Mouse (Mus musculus): Measurements from ENCODE around the gene Fhl1. TPM values are rescaled to one million over a fixed set of nuclear protein-coding genes. Genes with fewer than 3 reads are reported as not detected.
A peak's percentile ranks its signal among the peaks of the same experiment; 100 is the strongest.

Gene Fhl1
- total RNA-seq (2021) = 10 to 100 TPM; 72.9 to 95.9 TPM

DNA sequence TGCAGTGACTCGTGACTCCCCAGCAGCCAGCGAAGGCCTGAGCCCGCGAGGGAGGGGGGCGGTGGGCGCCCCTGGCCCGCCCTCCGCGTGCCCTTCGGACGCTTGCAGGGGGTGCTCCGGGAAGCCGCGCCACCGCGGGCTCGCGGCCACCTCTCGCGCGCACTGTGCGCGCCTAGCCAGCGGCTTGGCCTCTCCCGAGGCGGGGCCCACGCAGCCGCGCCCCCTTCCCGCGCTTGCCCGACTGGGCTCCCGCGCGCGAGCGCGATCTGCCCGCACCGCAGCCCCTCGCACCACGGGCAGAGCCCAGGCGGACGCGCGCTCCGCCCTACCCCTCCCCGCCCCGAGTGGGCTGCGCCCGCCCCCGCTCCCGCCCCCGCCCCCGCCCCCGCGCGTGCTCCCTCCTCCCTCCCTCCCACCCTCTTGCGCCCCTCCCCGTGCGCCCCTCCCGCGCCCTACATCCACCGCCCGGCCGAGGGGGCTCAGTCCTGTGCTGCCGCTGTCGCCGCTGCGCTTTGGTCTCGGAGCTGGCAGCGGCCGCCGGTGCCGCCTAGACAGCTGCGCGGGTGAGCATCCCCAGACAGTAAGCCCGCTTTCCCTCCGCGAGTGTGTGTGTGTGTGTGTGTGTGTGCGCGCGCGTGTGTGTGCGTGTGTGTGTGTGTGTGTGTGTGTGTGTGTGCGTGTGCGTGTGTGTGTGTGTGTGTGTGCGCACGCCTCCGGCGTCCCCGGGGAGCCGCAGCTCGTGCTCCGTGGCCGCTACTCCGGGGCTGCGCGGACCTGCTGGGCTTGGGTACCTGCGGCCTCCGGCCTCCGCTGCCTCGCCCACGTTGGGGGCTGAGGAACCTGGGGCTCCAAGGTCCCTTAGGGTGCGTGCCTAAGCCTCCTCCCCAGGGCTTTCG, at the start of gene Fhl1:
Gene Fhl1, plus strand, starts transcription at position 482 of the 896 bp plus-strand sequence.
- DNase-seq (ENCODE audit: extremely low spot score in 1 of 2, low spot score in 1 of 2) = peak; percentile 19 to 21

DNA sequence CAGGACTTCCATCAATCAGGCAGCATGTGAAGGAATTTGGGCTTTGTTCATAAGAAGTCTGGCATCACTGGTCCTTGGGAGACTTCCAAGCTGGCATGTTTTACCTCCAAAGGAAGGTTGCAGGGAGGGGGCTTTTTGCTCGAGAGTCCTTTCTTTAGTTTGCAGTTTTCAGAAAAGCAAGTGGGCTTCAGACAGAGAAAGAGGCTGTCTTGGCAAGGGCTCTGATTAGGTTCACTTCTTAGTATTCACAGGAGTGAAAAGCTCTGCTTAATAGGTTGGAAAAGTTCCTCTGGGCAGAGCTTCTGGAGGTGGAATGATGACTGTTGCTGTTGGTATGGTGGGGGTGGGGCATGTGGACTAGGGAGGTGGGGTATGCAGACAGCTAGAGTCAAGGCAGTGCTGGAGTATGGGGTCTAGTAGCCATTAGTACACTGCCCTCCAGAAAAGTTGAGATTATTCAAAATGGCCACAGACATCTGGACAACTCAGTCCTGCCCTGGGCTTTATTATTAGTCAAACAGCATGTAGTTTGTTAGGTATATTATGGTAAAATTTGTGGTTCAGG, 49.3 kb upstream of the Fhl1 start:
- DNase-seq (ENCODE audit: extremely low spot score in 1 of 2, low spot score in 1 of 2) = no peak

DNA sequence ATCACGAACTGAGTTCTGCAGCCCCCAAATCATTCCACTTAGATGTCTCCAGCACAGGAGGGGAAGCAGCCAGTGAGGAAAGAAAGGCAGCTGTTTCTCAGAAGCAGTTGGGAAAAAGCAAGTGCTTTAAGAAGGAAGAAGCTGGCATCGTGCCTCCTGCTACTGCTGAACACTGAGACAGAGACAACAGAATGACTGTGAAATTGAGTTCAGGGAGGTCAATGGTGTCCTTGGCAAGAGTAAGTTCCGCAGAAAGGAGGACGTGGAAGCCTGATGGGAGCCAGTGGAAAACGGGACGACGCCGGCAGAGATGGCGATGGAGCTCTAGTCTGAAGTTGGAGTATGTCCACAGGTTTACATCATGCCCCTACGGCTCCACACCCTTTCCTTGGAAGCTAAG, 48.1 kb upstream of the Fhl1 start:
- peak in 1 of 2 experiments; percentile 6 for DNase-seq (ENCODE audit: extremely low spot score in 1 of 2, low spot score in 1 of 2)

DNA sequence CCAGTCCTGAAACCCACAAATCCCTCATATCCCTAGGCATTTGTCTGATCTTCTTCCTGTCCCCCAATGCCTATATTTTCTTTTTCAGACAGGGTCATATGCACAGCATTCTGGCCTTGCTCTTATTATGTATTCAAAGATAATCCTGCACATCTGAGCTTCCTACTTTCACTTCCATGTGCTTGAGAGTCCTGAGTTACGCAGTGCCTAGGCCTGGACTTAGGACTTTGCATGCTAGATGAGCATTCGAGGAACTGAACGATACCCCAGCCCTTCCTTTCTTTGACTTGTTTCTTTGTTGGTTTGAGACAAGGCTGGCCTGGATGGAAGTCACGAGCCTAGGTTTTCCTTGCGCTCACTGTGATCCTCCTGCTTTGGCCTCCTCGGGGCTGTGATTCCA, 39.0 kb upstream of the Fhl1 start:
- no peak for DNase-seq (ENCODE audit: extremely low spot score in 1 of 2, low spot score in 1 of 2)

DNA sequence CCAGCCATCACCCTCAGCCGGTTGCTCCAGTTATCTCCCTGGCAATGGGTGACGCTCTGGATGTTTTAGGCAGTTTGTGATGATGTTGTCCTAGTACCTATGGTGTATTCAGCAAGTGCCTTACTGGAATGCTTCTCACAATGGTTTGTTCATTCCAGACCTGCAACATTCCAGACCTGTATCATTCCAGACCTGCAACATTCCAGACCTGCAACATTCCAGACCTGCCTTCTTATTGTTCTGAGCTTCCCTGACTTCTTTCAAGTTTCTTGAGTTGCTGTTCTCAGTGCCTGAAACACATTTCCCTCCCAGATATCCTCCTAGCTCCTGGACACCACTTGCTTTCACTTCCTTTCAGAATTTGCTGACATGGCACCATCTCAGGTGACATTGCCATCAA, 37.0 kb upstream of the Fhl1 start:
- no peak for DNase-seq (ENCODE audit: extremely low spot score in 1 of 2, low spot score in 1 of 2)

DNA sequence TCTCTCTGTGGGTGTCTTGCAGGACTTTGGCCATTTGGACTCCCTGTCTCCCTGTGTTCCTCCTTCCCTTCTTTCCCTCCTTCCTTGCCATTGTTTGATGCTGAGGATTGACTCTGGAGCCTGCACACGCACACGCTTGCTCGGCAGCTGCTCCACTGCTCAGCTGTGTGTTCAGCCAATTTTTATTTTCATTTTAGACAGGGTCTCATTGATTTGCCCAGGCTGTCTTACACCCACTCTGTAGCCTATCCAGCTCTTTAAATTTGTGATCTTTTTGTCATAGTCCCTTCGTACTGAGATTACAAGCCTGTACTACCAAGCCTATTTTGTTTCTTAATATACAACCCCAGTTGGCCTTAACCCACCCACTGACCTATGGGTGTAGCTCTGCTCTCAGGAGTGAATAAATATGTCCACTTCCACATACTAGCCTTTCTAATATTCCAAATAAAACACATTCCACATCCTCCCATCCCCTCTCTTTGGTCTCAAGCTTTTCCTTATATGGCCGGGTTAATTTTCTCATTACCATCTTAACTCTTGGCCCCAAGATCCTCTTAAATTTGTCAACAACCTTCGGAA, 34.3 kb upstream of the Fhl1 start:
- no peak for DNase-seq (ENCODE audit: extremely low spot score in 1 of 2, low spot score in 1 of 2)

DNA sequence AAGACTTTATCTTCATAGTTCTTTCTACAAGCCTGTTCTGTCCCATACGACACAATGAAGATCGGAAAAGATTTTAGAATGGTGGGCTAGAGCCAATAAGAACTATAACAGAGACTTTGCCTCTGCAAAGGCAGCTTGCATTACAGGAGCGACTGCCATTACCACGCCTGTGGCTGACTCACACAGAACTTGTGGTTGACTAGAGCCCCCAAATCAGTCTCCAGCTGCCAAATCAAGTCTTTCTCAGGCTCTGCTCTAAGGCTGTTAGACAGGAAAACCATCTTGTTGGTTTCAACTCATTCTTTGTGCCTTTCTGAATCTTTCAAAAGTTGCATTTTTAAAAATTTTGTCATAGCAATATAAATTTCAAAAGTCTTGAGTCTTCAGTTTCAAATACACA, 33.7 kb upstream of the Fhl1 start:
- no peak for DNase-seq (ENCODE audit: extremely low spot score in 1 of 2, low spot score in 1 of 2)

DNA sequence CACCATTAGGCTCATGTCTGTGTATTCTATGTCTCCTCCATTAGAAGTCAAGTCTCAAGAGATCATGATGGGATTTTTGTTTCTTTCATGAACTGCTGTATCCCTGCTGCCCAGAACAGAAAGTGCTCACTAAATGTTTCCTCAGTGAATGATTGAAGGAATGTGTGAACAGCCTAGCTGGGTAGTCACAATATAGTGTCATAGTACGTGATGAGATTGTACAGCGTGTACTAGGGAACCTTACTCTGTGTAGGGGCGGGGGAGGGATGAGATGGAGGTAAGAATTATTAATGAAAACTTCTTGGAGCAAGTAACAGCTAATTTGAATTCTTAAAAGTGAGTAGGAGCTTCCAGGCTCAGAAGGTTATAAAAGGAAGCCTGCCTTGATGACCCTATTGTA, 30.3 kb upstream of the Fhl1 start:
- DNase-seq (ENCODE audit: extremely low spot score in 1 of 2, low spot score in 1 of 2) = no peak

DNA sequence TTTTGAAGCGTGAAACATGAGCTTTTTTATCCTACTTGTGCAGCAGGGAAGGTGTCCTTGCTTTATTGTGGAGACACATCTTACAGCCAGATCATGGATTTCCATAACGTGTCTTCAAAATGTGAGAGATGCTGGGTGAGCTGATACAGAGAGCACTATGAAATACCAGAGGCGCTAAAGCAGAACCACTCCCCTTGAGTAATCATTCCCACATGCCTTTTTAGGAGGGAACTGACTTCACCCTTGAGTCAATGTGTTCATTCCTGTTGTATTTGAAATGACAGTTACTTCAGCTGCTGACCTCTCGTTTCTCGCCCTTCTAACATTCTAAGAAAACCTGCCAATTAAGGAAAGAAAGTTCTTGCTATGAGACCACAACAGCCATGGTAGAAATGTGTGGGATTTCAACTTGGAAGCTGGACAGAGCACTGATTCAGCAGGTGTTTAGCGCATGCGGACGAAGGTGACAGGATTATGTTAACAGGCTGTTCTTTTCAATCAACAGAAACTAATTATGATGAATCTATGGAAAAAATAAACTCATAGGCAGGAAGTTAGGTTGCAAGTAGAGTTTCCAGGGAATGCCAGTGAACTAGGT, 27.5 kb upstream of the Fhl1 start:
- no peak for DNase-seq (ENCODE audit: extremely low spot score in 1 of 2, low spot score in 1 of 2)

DNA sequence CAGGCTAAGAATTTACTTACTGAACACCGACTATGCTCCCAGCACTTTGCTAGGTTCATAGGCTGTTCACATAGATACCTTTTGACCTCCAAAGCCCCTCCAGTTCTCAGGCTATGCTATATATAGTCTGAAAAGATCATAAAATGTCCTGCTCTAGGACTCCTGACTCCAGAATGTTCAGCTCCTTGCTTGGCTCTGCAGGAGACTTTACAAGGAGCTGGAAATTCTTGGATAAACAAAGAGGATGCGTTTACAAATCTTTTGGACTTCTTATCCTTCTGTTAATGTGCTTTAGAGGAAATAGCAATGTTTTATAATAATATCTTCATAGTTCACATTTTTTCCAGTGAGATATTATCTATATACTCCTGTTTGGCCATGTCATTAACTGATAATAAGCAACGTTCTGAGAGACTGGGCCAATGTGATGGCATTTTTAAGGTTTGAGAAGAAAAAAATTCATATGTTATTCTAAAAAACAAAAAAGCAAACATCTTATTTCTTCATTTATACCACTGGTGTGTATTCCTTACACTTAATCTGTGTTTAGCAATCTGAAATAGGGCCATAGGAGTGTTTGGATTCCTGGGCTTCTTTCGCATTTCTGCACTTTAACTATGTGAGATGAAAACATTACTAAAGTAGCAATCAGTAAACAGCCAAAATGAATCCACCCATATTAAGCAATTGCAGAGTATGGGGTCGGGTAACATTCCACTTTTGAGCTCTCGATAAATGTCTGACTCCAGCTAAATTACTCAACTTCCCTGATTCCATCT, 22.8 kb upstream of the Fhl1 start:
- no peak for DNase-seq (ENCODE audit: extremely low spot score in 1 of 2, low spot score in 1 of 2)

DNA sequence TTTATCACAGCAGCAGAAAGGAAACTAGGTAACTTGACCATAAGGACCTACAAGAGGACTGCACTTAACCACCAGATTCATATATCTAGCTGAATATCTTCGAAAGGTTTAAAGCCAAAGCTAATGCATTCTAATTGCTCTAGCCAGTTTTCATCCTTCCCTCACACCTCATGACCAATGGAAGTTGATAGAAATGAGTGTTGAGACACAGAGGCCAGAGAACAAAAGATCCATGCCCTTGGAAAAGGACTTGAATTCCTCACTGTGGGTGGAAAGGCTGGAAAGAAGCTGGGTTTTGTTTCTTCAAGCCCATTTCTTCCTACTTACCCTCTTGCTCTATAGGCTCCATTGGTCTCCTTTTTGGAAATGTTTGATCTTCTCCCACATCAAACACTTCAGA, 21.1 kb upstream of the Fhl1 start:
- no peak for DNase-seq (ENCODE audit: extremely low spot score in 1 of 2, low spot score in 1 of 2)

DNA sequence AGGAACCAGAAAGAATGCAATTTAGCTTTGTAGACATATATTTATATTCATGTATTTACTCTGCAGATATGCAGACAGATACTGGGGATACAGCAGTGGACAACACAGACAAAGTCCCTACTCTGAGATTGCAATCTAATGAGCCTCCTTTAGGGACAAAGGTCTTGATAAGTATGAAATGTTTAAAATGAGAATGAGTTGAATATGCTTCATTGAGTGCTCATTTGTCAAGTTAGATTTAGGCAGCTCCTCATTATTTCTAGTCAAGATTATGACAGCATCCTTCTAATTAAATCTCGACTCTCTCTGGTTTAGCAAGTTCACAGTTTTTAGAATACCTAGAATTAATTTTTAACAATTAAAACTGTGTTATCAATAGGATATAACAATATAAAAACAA, 18.9 kb upstream of the Fhl1 start:
- DNase-seq (ENCODE audit: extremely low spot score in 1 of 2, low spot score in 1 of 2) = no peak

DNA sequence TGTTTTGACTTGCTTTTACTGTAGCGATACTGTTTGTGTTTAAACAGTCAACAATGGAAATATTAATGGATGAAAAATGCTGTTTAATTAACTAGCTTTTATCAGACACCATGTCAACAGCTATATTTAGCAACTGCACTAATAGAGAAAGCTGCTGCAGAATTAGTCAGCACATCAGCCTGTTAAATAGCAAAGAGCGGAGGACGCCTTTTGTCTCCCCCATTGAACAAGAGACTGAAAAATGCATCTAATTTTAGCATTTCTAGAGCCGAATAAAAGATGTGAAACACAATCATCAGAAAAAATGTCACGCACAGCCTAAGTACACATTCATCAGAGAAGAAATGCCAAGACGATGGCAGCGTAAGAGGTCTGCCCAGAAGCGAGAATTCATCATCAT, 9.0 kb upstream of the Fhl1 start:
- no peak for DNase-seq (ENCODE audit: extremely low spot score in 1 of 2, low spot score in 1 of 2)

DNA sequence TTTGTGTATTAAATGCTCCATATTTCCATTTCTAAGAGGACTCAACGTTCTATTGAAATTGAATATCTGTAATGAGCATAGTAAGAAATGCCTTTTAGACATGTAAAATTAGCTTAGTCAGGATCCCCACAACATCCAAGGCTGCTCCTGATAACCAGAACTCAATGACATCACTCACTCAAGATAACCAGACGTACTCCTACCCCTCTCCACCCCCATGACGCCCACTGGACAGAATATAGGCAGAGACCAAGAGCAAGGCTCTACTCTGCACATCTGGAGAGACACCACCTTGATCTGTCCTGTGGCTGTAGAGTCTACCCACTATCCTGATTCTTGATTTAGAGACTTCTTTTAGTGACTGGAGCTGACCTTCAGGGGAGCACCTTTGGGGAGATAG, 3.1 kb upstream of the Fhl1 start:
- no peak for DNase-seq (ENCODE audit: extremely low spot score in 1 of 2, low spot score in 1 of 2)

DNA sequence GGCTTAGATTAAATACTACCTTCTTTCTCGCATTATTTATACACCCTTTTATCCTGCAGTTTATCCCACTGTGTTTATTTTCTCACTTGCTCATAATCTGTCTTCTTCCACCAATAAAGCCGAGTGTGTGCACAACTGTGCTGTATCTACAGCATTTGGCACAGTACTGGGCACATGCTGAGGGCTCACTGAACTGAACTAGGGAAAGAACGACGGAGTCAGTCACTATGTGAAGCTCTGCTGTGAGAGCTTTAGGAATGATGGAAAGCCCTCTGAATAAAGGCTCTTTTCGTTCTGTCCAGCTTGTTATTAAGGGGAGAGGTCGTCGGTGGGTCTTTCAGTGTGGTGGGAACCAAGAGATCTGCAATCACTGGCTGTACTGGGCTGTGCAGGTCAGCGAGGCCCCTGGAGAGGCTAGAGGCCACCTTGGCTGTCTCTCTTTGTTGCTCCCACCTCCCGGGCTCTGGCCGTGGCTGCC, 720 bp upstream of the Fhl1 start:
- no peak for DNase-seq (ENCODE audit: extremely low spot score in 1 of 2, low spot score in 1 of 2)

DNA sequence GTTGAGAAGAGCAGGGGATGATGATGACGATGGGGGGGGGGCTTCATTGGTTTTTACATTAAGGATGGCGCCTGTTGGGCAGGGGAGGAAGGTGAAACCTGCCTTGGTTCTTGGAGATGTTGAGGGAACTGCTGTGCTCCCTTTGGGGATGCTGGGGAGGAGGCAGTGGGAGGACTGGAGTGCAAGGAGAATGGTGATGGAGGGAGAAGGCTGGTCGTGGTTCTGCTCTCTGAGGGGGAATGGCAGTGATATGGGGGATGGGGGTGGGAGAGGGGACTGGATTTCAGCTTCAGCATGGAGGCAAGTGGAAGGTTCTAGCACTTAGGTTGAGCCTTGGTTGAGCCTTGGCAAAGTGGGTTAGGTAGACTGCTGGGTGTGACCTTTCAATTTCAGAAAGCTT, 814 bp downstream of the Fhl1 start:
- DNase-seq (ENCODE audit: extremely low spot score in 1 of 2, low spot score in 1 of 2) = no peak

DNA sequence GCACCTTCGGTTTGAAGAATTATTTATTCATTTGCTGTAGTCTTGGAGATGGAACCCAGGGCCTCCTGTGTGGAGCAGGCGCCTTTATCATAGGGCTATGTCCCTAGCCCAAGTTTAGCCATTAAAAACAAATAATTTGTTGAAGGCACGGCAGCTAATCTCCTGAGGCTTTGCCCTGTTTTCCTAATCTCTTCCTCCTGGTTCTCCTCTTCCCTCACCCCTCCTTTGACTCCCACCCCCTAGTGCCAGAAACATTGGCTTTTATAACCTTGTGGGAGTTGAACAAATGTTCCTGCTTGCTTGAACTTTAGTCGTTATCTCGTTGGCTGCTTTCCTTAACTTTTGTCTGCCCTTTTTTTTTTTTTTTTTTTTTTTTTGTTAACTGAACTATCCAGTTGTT, 2.8 kb downstream of the Fhl1 start:
- DNase-seq (ENCODE audit: extremely low spot score in 1 of 2, low spot score in 1 of 2) = no peak

DNA sequence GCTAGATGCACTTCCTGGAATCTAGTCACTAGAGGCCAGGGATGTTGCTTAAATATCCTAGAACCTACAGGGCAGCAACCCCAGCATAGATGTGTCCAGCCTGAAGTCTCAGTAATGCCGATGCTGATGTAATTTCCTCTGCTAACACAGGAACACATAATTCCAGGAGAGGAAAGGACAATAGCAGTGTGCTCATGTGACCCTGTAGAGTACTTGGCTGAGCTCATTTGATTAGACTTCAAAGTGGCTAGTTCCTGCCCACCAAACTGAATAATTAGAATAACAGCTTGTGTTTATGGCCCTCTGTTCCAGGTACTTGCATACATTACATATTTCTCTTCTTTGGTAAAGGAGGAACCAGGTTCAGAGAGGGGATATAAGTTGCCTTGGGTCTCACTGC, 4.6 kb downstream of the Fhl1 start:
- no peak for DNase-seq (ENCODE audit: extremely low spot score in 1 of 2, low spot score in 1 of 2)

DNA sequence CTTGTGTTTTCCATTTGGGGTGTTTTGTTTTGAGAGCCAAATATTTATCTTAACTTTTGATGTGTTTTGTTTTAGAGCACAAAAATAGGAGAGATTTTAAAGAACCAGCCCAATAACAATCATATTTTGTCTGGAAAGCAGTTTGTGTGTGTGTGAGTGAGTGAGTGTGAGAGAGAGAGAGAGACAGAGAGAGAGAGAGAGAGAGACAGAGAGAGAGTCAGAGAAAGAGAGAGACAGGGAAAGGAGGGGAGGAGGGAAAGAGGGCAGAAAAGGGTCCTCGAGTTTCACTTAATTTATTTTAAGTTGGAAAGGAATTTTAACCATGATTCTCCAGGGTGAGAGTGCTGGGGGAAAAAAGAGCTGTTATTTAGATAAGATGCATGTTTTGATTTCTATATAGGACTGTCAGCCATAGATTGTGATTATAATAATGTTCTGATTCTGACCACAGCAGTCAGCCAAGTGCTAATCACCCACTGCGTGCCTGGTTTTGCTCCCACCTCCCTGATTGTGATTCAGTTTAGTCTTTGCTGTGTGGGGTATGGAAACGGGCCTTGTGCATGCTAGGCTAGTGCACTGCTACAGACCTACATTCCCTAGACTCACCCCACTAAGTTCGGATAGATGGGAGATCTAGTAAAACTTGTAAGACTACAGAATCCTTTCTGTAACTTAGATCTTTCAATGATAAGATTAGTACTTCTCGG, 6.4 kb downstream of the Fhl1 start:
- DNase-seq (ENCODE audit: extremely low spot score in 1 of 2, low spot score in 1 of 2) = no peak

DNA sequence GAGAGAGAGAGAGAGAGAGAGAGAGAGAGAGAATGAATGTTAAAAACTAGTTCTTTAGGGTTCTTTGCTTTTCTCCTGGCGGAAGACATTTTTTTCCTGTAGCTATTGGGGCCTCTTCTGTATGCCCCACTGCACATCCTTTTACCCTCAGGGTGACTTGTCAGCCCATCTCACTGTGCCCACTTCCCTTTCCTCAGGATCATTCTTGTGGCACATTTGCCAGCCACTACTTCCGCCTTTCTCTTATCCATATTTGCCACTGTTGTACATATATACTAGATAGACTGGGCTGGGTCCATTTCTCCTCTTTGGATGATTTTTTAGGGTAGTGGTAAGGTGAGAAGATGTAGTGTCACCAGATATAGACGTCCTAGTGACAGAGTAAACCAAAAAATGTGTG, 9.8 kb downstream of the Fhl1 start:
- DNase-seq (ENCODE audit: extremely low spot score in 1 of 2, low spot score in 1 of 2) = no peak

Measured in layer of hippocampus, postnatal 25 days (tissue).